Mouse (Mus musculus) forebrain, postnatal 0 days (tissue): Measurements from ENCODE around the gene Zfp688. TPM values are rescaled to one million over a fixed set of nuclear protein-coding genes. Genes with fewer than 3 reads are reported as not detected.
"Not testable (repeated sequence)": the region's sequence is repeated elsewhere in the genome, so short reads cannot be mapped to it uniquely, and the experiment has no call there.

ENCODE experiments used
- ATAC-seq: fragments of 200-750 bp; cut with Nextera tagmentation; 2 replicates; pipeline ENCODE4 v1.8.0; 2017; ENCODE audit warnings: mild to moderate bottlenecking, moderate library complexity
- DNase-seq: peaks from one replicate; pipeline ENCODE4 v3.0.0-alpha.2; 2015
- H3K27ac ChIP-seq: fragments of 300-500 bp; sonication (generic); 2 replicates; pipeline ENCODE4 v1.5.1; 2014; ENCODE audit warnings: low read depth, mild to moderate bottlenecking, antibody characterized with exemption, low read length, moderate library complexity, mixed read lengths
- H3K27me3 ChIP-seq: fragments of 300-500 bp; sonication (generic); 2 replicates; pipeline ENCODE4 v1.6.1; 2014; ENCODE audit warnings: mild to moderate bottlenecking, low read length, mixed read lengths; ENCODE audit not compliant: insufficient read depth
- H3K36me3 ChIP-seq: fragments of 300-500 bp; sonication (generic); 2 replicates; pipeline ENCODE4 v1.6.1; 2014; ENCODE audit warnings: mild to moderate bottlenecking, moderate library complexity; ENCODE audit not compliant: insufficient read depth
- H3K4me1 ChIP-seq: fragments of 300-500 bp; sonication (generic); 2 replicates; pipeline ENCODE4 v1.6.1; 2014; ENCODE audit warnings: antibody characterized with exemption; ENCODE audit not compliant: insufficient read depth
- H3K4me2 ChIP-seq: fragments of 300-500 bp; sonication (generic); 2 replicates; pipeline ENCODE4 v1.6.1; 2014; ENCODE audit warnings: low read depth, mild to moderate bottlenecking, moderate library complexity
- H3K4me3 ChIP-seq: fragments of 300-500 bp; sonication (generic); 2 replicates; pipeline ENCODE4 v1.5.1; 2014; ENCODE audit warnings: low read depth, low read length, mixed read lengths
- H3K9ac ChIP-seq: fragments of 300-500 bp; sonication (generic); 2 replicates; pipeline ENCODE4 v1.6.1; 2014; ENCODE audit warnings: mild to moderate bottlenecking
- H3K9me3 ChIP-seq: fragments of 300-500 bp; sonication (generic); 2 replicates; pipeline ENCODE4 v1.6.1; 2016; ENCODE audit warnings: low read length
- CTCF ChIP-seq: sonication (generic); IDR thresholded peaks from 2 replicates; pipeline ENCODE4 v1.5.1; 2016; ENCODE audit warnings: antibody characterized with exemption, control low read depth, low read depth
- WGBS: fragments of 180-500 bp; shearing (Covaris S2); extraction: QIAGEN DNeasy Blood & Tissue Kit; methylation state at CpG from one replicate; pipeline ENCODE4 v1.1.7; 2014; 5-methylcytosine and 5-hydroxymethylcytosine counted together
- polyA plus RNA-seq: library from polyadenylated mRNA; unstranded; fragments of >200 nt; fragmentation: Nextera tagmentation; extraction: Ambion mirVana; gene quantifications from 2 replicates; pipeline ENCODE4 v1.2.1, GENCODE M21; 2015
- total RNA-seq: library from RNA; depleted of rRNA; stranded (reverse); fragments of >200 nt; gene quantifications from 2 replicates; pipeline ENCODE4 v1.2.3, GENCODE M21; 2014; rRNA removed

Gene Zfp688
- total and polyA plus RNA-seq, 2 experiments from 2014 or later = 20.8 to 32.0 TPM

- no peak overlapping the region for H3K9ac ChIP-seq
- DNase-seq (no peak), ATAC-seq (no peak)
- no peaks in the 10 kb centered on the region for H3K9me3 ChIP-seq
- H3K27me3 ChIP-seq = no peaks in the 10 kb centered on the region
- WGBS = 83% methylated on average over 6 of the region's 6 CpGs
- H3K4me3 ChIP-seq = no peak overlapping the region
- H3K36me3 ChIP-seq = peaks cover 4% of the 10 kb centered on the region; the same call in 1 of the 2 replicates
- no peak for TF ChIP-seq CTCF
- no peak overlapping the region for H3K27ac ChIP-seq
- H3K4me2 ChIP-seq = no peak overlapping the region
- H3K4me1 ChIP-seq = no peaks in the 10 kb centered on the region
Measured at GRCm38 (mm10) chr7:127378310-127378921, 43.5 kb downstream of the Zfp688 start.

DNA sequence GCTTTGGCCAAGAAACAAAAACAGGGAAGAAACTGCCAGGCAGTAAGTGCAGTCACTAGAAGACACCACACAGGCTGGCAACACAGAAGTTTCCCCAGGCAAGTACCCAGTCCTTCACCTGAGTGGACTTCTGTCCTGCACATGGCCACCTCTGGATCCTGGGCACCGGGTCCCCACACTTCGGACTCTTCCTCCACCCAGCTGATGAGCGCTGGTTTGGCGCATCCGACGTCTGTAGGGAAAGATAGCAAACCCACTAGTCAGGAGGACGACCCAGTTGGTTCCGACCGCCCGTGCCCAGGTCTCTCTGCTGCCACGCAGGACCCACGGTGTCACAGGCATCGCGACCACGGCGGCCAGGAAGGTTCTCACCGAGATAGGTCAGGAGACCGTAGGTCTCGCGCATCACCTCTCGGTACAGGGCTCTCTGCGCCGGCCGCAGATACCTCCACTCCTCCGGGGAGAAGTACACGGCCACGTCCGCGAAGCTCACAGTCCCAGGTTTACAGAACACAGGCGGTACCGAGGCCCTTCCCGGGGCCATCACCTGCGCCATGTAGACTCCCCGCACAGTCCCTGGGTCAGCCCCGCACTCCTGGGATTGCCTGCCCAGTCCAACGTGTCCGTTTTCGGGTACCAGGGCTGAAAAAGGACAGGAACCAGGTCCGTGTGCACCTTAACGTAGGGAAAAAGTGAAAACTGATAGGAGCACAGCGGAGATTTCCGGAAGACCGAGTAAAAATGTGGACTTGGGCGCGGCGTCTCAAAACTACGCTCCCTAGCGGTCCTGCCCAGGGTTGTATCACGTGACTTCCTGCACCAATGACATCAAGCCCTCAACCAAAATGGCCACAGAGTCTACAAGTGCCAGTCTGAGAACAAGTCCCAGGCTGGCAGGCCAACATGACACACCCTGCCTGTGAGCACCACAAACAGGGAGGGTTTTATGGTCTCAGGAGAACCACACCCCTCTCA is 46.3 kb downstream of the Zfp688 start, which contains the start of gene Zfp747:
Gene Zfp747, minus strand, starts transcription at position 780 of the 975 bp plus-strand sequence.
- not testable (repeated sequence) for H3K36me3 ChIP-seq, H3K27me3 ChIP-seq, H3K4me1 ChIP-seq, H3K9me3 ChIP-seq
- 3% methylated on average over 48 of the region's 49 CpGs for WGBS
- peak within 1 kb of the TSS; percentile 69 for H3K27ac ChIP-seq
- peak; percentile 84 for TF ChIP-seq CTCF
- ATAC-seq = peak; percentile 97
- peak within 1 kb of the TSS; percentile 63 for H3K4me3 ChIP-seq
- H3K4me2 ChIP-seq = peak within 1 kb of the TSS; percentile 81
- peak within 1 kb of the TSS; percentile 70 for H3K9ac ChIP-seq
- peak; percentile 95 for DNase-seq

DNA sequence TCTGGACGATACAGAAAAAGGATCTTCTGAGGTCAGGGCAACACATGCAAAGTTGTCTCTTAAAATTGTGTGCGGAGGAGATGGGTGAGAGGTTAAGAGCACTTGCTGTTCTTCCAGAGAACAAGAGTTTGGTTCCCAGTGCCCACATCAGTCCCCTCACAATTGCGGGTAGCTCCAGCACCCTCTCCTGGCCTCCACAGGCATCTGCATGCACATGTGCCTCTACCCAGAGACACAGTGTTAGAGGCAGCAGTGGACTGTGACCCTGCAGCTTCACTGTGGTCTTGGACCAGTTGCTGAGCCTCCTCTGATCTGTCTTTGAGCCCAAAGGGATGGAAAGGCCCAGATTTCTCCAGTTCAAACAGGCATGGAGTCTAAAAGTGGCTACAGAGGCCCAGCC is 50.0 kb downstream of the Zfp688 start:
- not testable (repeated sequence) for H3K36me3 ChIP-seq, H3K4me2 ChIP-seq, H3K4me3 ChIP-seq, H3K9me3 ChIP-seq, H3K27me3 ChIP-seq, H3K27ac ChIP-seq, H3K4me1 ChIP-seq, ATAC-seq, H3K9ac ChIP-seq, DNase-seq
- WGBS = 85% methylated on average over 3 of the region's 3 CpGs

GRCm38 (mm10) chr7:127371213-127371612 is 50.7 kb downstream of the Zfp688 start:
- DNase-seq (no peak), ATAC-seq (no peak)
- no peak overlapping the region for H3K9ac ChIP-seq
- peaks cover 4% of the 10 kb centered on the region; the same call in 1 of the 2 replicates for H3K36me3 ChIP-seq
- H3K27ac ChIP-seq = no peak overlapping the region
- no peak overlapping the region for H3K4me3 ChIP-seq
- H3K4me2 ChIP-seq = no peak overlapping the region
- H3K4me1 ChIP-seq = no peaks in the 10 kb centered on the region
- 89% methylated on average over 2 of the region's 2 CpGs for WGBS
- H3K27me3 ChIP-seq = no peaks in the 10 kb centered on the region
- no peak for TF ChIP-seq CTCF
- no peaks in the 10 kb centered on the region for H3K9me3 ChIP-seq

Other genes with a start within 250 kb of the Zfp688 start
- 89.9 and 131 TPM in 2 replicates for gene Cd2bp2, start 226.0 kb downstream of the Zfp688 start, total RNA-seq
- gene Cd2bp2, start 226.0 kb downstream of the Zfp688 start, polyA plus RNA-seq = 55.0 and 67.5 TPM in 2 replicates
- 63.8 and 68.7 TPM in 2 replicates for gene Tbc1d10b, start 213.6 kb downstream of the Zfp688 start, total RNA-seq
- gene Tbc1d10b, start 213.6 kb downstream of the Zfp688 start, polyA plus RNA-seq = 18.1 and 24.8 TPM in 2 replicates
- 0.52 and 1.6 TPM in 2 replicates for gene Mylpf, start 213.2 kb downstream of the Zfp688 start, total RNA-seq
- gene Mylpf, start 213.2 kb downstream of the Zfp688 start, polyA plus RNA-seq = 1.8 and 3.2 TPM in 2 replicates
- 34.3 and 46.6 TPM in 2 replicates for gene Zfp553, start 189.0 kb downstream of the Zfp688 start, total RNA-seq
- gene Zfp553, start 189.0 kb downstream of the Zfp688 start, polyA plus RNA-seq = 29.8 and 35.9 TPM in 2 replicates
- gene Sept1, start 188.9 kb downstream of the Zfp688 start, total RNA-seq = 6.5 and 8.0 TPM in 2 replicates
- gene Sept1, start 188.9 kb downstream of the Zfp688 start, polyA plus RNA-seq = 5.6 and 6.7 TPM in 2 replicates
- gene Zfp771, start 177.8 kb downstream of the Zfp688 start, total RNA-seq = 65.2 and 65.7 TPM in 2 replicates
- gene Zfp771, start 177.8 kb downstream of the Zfp688 start, polyA plus RNA-seq = 75.1 and 75.9 TPM in 2 replicates
- 90.8 and 122 TPM in 2 replicates for gene Dctpp1, start 161.4 kb downstream of the Zfp688 start, total RNA-seq
- gene Dctpp1, start 161.4 kb downstream of the Zfp688 start, polyA plus RNA-seq = 138 and 183 TPM in 2 replicates
- 73.0 and 78.0 TPM in 2 replicates for gene Sephs2, start 148.0 kb downstream of the Zfp688 start, total RNA-seq
- gene Sephs2, start 148.0 kb downstream of the Zfp688 start, polyA plus RNA-seq = 82.4 and 83.5 TPM in 2 replicates
- 0.62 and 0.76 TPM in 2 replicates for gene Itgal, start 125.8 kb downstream of the Zfp688 start, total RNA-seq
- 0.56 and 0.59 TPM in 2 replicates for gene Itgal, start 125.8 kb downstream of the Zfp688 start, polyA plus RNA-seq
- 29.5 and 31.7 TPM in 2 replicates for gene Zfp768, start 76.5 kb downstream of the Zfp688 start, total RNA-seq
- gene Zfp768, start 76.5 kb downstream of the Zfp688 start, polyA plus RNA-seq = 9.8 and 10.0 TPM in 2 replicates
- gene Zfp747, start 46.0 kb downstream of the Zfp688 start, total RNA-seq = 8.5 and 9.2 TPM in 2 replicates
- 2.9 and 4.7 TPM in 2 replicates for gene Zfp747, start 46.0 kb downstream of the Zfp688 start, polyA plus RNA-seq
- 3.2 and 4.6 TPM in 2 replicates for gene 9130019O22Rik, start 34.9 kb downstream of the Zfp688 start, total RNA-seq
- 0.89 and 1.3 TPM in 2 replicates for gene 9130019O22Rik, start 34.9 kb downstream of the Zfp688 start, polyA plus RNA-seq
- 10.2 and 13.5 TPM in 2 replicates for gene E430018J23Rik, start 28.4 kb downstream of the Zfp688 start, total RNA-seq
- gene E430018J23Rik, start 28.4 kb downstream of the Zfp688 start, polyA plus RNA-seq = 1.7 and 2.4 TPM in 2 replicates
- 5.9 and 7.2 TPM in 2 replicates for gene Zfp764, start 15.2 kb downstream of the Zfp688 start, total RNA-seq
- 1.7 and 3.2 TPM in 2 replicates for gene Zfp764, start 15.2 kb downstream of the Zfp688 start, polyA plus RNA-seq
- 10.0 and 11.5 TPM in 2 replicates for gene Zfp689, start 27.1 kb upstream of the Zfp688 start, total RNA-seq
- gene Zfp689, start 27.1 kb upstream of the Zfp688 start, polyA plus RNA-seq = 6.7 and 9.0 TPM in 2 replicates
- 29.0 and 36.1 TPM in 2 replicates for gene Prr14, start 37.5 kb upstream of the Zfp688 start, total RNA-seq
- 27.4 and 27.9 TPM in 2 replicates for gene Prr14, start 37.5 kb upstream of the Zfp688 start, polyA plus RNA-seq
- 23.7 and 31.9 TPM in 2 replicates for gene Fbrs, start 57.1 kb upstream of the Zfp688 start, total RNA-seq
- 6.6 and 10.6 TPM in 2 replicates for gene Fbrs, start 57.1 kb upstream of the Zfp688 start, polyA plus RNA-seq
- 29.3 and 39.9 TPM in 2 replicates for gene Srcap, start 89.9 kb upstream of the Zfp688 start, total RNA-seq
- 12.6 and 23.7 TPM in 2 replicates for gene Srcap, start 89.9 kb upstream of the Zfp688 start, polyA plus RNA-seq
- gene Gm42715, start 97.5 kb upstream of the Zfp688 start, total RNA-seq = 18.1 and 28.3 TPM in 2 replicates
- 6.1 and 10.3 TPM in 2 replicates for gene Gm42715, start 97.5 kb upstream of the Zfp688 start, polyA plus RNA-seq
- gene Tmem265, start 139.3 kb upstream of the Zfp688 start, total RNA-seq = 2.4 and 2.8 TPM in 2 replicates
- gene Tmem265, start 139.3 kb upstream of the Zfp688 start, polyA plus RNA-seq = 3.8 and 7.7 TPM in 2 replicates
- 45.7 and 62.4 TPM in 2 replicates for gene Phkg2, start 151.3 kb upstream of the Zfp688 start, total RNA-seq
- 53.4 and 53.8 TPM in 2 replicates for gene Phkg2, start 151.3 kb upstream of the Zfp688 start, polyA plus RNA-seq
- 9.0 and 11.0 TPM in 2 replicates for gene Ccdc189, start 166.5 kb upstream of the Zfp688 start, total RNA-seq
- 10.1 and 16.0 TPM in 2 replicates for gene Ccdc189, start 166.5 kb upstream of the Zfp688 start, polyA plus RNA-seq
- gene Rnf40, start 166.7 kb upstream of the Zfp688 start, total RNA-seq = 49.8 and 60.1 TPM in 2 replicates
- gene Rnf40, start 166.7 kb upstream of the Zfp688 start, polyA plus RNA-seq = 34.5 and 37.8 TPM in 2 replicates
- 27.6 and 35.7 TPM in 2 replicates for gene Zfp629, start 193.7 kb upstream of the Zfp688 start, total RNA-seq
- gene Zfp629, start 193.7 kb upstream of the Zfp688 start, polyA plus RNA-seq = 9.6 and 10.5 TPM in 2 replicates